Mouse (Mus musculus) thymus, adult 2 months (tissue): ENCODE measurements around the gene Negr1. TPM values are rescaled to one million over a fixed set of nuclear protein-coding genes. Genes with fewer than 3 reads are reported as not detected.

ENCODE experiments used
- DNase-seq: peaks from one replicate; pipeline ENCODE4 v3.0.0; 2021
- H3K27ac ChIP-seq: fragments of 200-500 bp; 2 replicates; pipeline ENCODE4 v1.5.1; 2012; ENCODE audit warnings: low read length, control low read depth; ENCODE audit not compliant: control insufficient read depth, insufficient read depth
- H3K27me3 ChIP-seq: fragments of 200-500 bp; 2 replicates; pipeline ENCODE4 v1.6.1; 2012; ENCODE audit warnings: mild to moderate bottlenecking, low read length, moderate library complexity, mixed read lengths; ENCODE audit not compliant: control insufficient read depth, insufficient read depth
- H3K36me3 ChIP-seq: fragments of 200-500 bp; 2 replicates; pipeline ENCODE4 v1.6.1; 2012; ENCODE audit warnings: mild to moderate bottlenecking, low read length, moderate library complexity; ENCODE audit not compliant: control insufficient read depth, insufficient read depth
- H3K4me1 ChIP-seq: fragments of 200-500 bp; replicated peaks from 2 replicates; pipeline ENCODE4 v1.6.1; 2012; ENCODE audit warnings: low read length; ENCODE audit not compliant: control insufficient read depth, insufficient read depth
- H3K4me3 ChIP-seq: fragments of 200-500 bp; 2 replicates; pipeline ENCODE4 v1.5.1; 2012; ENCODE audit warnings: mild to moderate bottlenecking, low read length, control low read depth, moderate library complexity; ENCODE audit not compliant: control insufficient read depth, insufficient read depth
- CTCF ChIP-seq: fragments of 200-500 bp; IDR thresholded peaks from 2 replicates; pipeline ENCODE4 v1.5.1; 2012; ENCODE audit warnings: mild to moderate bottlenecking, control low read depth, low read length, moderate library complexity, borderline replicate concordance; ENCODE audit not compliant: control insufficient read depth, poor library complexity, insufficient read depth; ENCODE audit errors: extremely low read depth
- POLR2A ChIP-seq: fragments of 200-500 bp; IDR thresholded peaks from 2 replicates; pipeline ENCODE4 v1.6.1; 2012; ENCODE audit warnings: mild to moderate bottlenecking, low read length, control low read depth, moderate library complexity; ENCODE audit not compliant: control insufficient read depth, poor library complexity, insufficient read depth; ENCODE audit errors: extremely low read depth
- WGBS: fragments of 180-500 bp; shearing (Covaris S2); methylation state at CpG from one replicate; pipeline ENCODE4 v1.1.7; 2018; 5-methylcytosine and 5-hydroxymethylcytosine counted together
- polyA plus RNA-seq: library from polyadenylated mRNA; depleted of rRNA; stranded (reverse); fragments of >200 nt; gene quantifications from 2 replicates; pipeline ENCODE4 v1.2.3, GENCODE M21; 2012

The Negr1 gene
- polyA plus RNA-seq, 1 experiment = 0.67 TPM

- Histone ChIP-seq H3K27ac (no peak overlapping the region), H3K36me3 (no peaks in the 10 kb centered on the region), H3K4me3 (no peak overlapping the region), H3K4me1 (no peaks in the 10 kb centered on the region), H3K27me3 (no peaks in the 10 kb centered on the region)
- TF ChIP-seq POLR2A = no peak
- no peak for TF ChIP-seq CTCF
- DNase-seq = no peak
- WGBS = 89% methylated on average over 2 of the region's 2 CpGs
Observed at GRCm38 (mm10) chr3:156662553-156662952, 101.0 kb downstream of the Negr1 start.

GRCm38 (mm10) chr3:156672560-156672959 is 111.0 kb downstream of the Negr1 start:
- Histone ChIP-seq H3K27me3 (no peaks in the 10 kb centered on the region), H3K4me3 (no peak overlapping the region), H3K4me1 (no peaks in the 10 kb centered on the region), H3K36me3 (no peaks in the 10 kb centered on the region), H3K27ac (no peak overlapping the region)
- no peak for DNase-seq
- WGBS = 77% methylated on average over 3 of the region's 3 CpGs
- TF ChIP-seq CTCF (no peak), POLR2A (no peak)

DNA sequence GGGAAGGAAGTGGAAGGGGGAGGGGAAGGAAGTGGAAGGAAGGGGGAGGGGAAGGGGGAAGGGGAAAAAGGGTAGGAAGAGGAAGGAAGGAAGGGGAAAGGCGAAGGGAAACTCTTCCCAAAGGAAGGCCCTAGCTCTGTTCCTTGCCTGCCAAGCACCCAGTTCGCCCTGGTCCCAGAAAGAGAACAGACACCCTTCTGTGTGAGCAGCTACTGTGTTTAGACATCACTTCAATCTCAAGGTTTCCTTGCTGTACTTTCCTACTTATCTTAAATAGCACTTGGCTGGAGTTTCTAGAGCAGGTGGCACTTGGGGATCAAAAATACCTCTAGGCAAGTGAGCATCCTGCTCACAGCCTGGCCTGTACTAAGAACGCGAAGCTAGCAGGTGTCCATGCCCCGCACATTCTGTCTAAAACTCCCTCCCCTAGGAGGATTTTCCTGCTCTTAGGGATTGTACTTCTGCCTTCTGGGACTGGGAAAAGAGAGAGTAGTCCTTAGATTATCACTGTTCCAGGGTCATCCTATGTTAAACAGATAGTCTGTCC is 128.5 kb downstream of the Negr1 start:
- Histone ChIP-seq H3K36me3 (no peaks in the 10 kb centered on the region), H3K4me1 (no peaks in the 10 kb centered on the region), H3K27ac (no peak overlapping the region), H3K4me3 (no peak overlapping the region), H3K27me3 (no peaks in the 10 kb centered on the region)
- no peak for DNase-seq
- WGBS = 89% methylated on average over 5 of the region's 5 CpGs
- no peak for TF ChIP-seq POLR2A
- TF ChIP-seq CTCF = no peak

- no peak for DNase-seq
- Histone ChIP-seq H3K4me3 (no peak overlapping the region), H3K27ac (no peak overlapping the region), H3K27me3 (no peaks in the 10 kb centered on the region), H3K36me3 (no peaks in the 10 kb centered on the region), H3K4me1 (no peaks in the 10 kb centered on the region)
- 92% methylated on average over 1 of the region's 1 CpGs for WGBS
- no peak for TF ChIP-seq CTCF
Observed at GRCm38 (mm10) chr3:156698687-156699086, 137.1 kb downstream of the Negr1 start.

GRCm38 (mm10) chr3:156703241-156703640 is 141.6 kb downstream of the Negr1 start:
- Histone ChIP-seq H3K36me3 (no peaks in the 10 kb centered on the region), H3K4me1 (no peaks in the 10 kb centered on the region), H3K27ac (no peak overlapping the region), H3K4me3 (no peak overlapping the region), H3K27me3 (no peaks in the 10 kb centered on the region)
- WGBS = 85% methylated on average over 1 of the region's 1 CpGs
- TF ChIP-seq CTCF (no peak), POLR2A (no peak)
- no peak for DNase-seq

GRCm38 (mm10) chr3:156710240-156710639 is 148.6 kb downstream of the Negr1 start:
- WGBS = 80% methylated on average over 5 of the region's 5 CpGs
- Histone ChIP-seq H3K4me3 (no peak overlapping the region), H3K4me1 (no peaks in the 10 kb centered on the region), H3K36me3 (no peaks in the 10 kb centered on the region), H3K27me3 (no peaks in the 10 kb centered on the region), H3K27ac (no peak overlapping the region)
- TF ChIP-seq CTCF (no peak), POLR2A (no peak)
- DNase-seq = no peak

DNA sequence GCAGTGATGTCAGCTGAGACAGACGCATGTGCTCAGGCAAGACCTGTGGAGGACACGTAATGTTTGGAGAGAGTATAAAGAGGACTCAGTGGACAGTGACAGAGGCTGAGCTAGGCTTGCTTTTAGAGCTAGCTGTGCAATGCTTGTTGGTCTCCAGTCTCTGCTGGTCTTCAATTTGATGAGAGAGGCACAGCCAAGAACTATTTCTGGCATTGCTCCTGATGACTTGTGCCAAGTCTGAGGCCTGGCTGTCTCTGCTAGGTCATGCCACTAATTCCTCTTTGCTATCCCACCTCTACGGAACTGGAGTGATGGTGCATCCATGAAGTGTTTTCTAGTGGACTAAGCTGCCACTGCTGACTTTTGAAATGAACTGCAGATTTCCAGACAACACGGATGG is 149.1 kb downstream of the Negr1 start:
- H3K4me1 ChIP-seq = no peaks in the 10 kb centered on the region
- WGBS = 90% methylated on average over 4 of the region's 4 CpGs
- H3K27me3 ChIP-seq = no peaks in the 10 kb centered on the region
- H3K27ac ChIP-seq = no peak overlapping the region
- no peak for DNase-seq
- H3K4me3 ChIP-seq = no peak overlapping the region
- TF ChIP-seq CTCF (no peak), POLR2A (no peak)
- no peaks in the 10 kb centered on the region for H3K36me3 ChIP-seq
